Mouse (Mus musculus) heart, postnatal 0 days (tissue): ENCODE data around the gene Bag1. TPM values are rescaled to one million over a fixed set of nuclear protein-coding genes. Genes with fewer than 3 reads are reported as not detected.

Source experiments
- ATAC-seq: fragments of 200-750 bp; cut with Nextera tagmentation; 2 replicates; pipeline ENCODE4 v1.8.0; 2017; ENCODE audit warnings: low read depth, moderate number of reproducible peaks, moderate library complexity; ENCODE audit not compliant: insufficient read depth
- DNase-seq: peaks from one replicate; pipeline ENCODE4 v3.0.0-alpha.2; 2016; ENCODE audit warnings: low spot score
- H3K27ac ChIP-seq: fragments of 300-500 bp; sonication (generic); 2 replicates; pipeline ENCODE4 v1.5.1; 2014; ENCODE audit warnings: low read depth, mild to moderate bottlenecking
- H3K27me3 ChIP-seq: fragments of 300-500 bp; sonication (generic); 2 replicates; pipeline ENCODE4 v1.6.1; 2014; ENCODE audit warnings: low read length, mixed read lengths; ENCODE audit not compliant: control insufficient read depth, insufficient read depth
- H3K36me3 ChIP-seq: fragments of 300-500 bp; sonication (generic); replicated peaks from 2 replicates; pipeline ENCODE4 v1.6.1; 2014; ENCODE audit warnings: low read length, mixed read lengths; ENCODE audit not compliant: control insufficient read depth, insufficient read depth
- H3K4me1 ChIP-seq: fragments of 300-500 bp; sonication (generic); 2 replicates; pipeline ENCODE4 v1.6.1; 2014; ENCODE audit warnings: antibody characterized with exemption; ENCODE audit not compliant: control insufficient read depth, insufficient read depth
- H3K4me2 ChIP-seq: fragments of 300-500 bp; sonication (generic); 2 replicates; pipeline ENCODE4 v1.6.1; 2014; ENCODE audit warnings: low read depth, mild to moderate bottlenecking, low read length, moderate library complexity
- H3K4me3 ChIP-seq: fragments of 300-500 bp; sonication (generic); 2 replicates; pipeline ENCODE4 v1.5.1; 2014; ENCODE audit warnings: low read depth, low read length
- H3K9ac ChIP-seq: fragments of 300-500 bp; sonication (generic); replicated peaks from 2 replicates; pipeline ENCODE4 v1.6.1; 2014; ENCODE audit warnings: low read depth, low read length, mixed read lengths
- H3K9me3 ChIP-seq: fragments of 300-500 bp; sonication (generic); replicated peaks from 2 replicates; pipeline ENCODE4 v1.6.1; 2016; ENCODE audit warnings: low read length; ENCODE audit not compliant: control insufficient read depth
- CTCF ChIP-seq: IDR thresholded peaks from 2 replicates; pipeline ENCODE4 v1.5.1; 2016; ENCODE audit warnings: antibody characterized with exemption, control low read depth, low read depth
- EP300 ChIP-seq: IDR thresholded peaks from 2 replicates; pipeline ENCODE4 v1.6.1; 2016; ENCODE audit warnings: antibody characterized with exemption, low read depth
- WGBS: fragments of 180-500 bp; shearing (Covaris S2); extraction: QIAGEN DNeasy Blood & Tissue Kit; methylation state at CpG from one replicate; pipeline ENCODE4 v1.1.7; 2014; 5-methylcytosine and 5-hydroxymethylcytosine counted together
- polyA plus RNA-seq: library from polyadenylated mRNA; unstranded; fragments of >200 nt; fragmentation: Nextera tagmentation; extraction: Ambion mirVana; gene quantifications from 2 replicates; pipeline ENCODE4 v1.2.1, GENCODE M21; 2015
- total RNA-seq: library from RNA; depleted of rRNA; stranded (reverse); fragments of >200 nt; gene quantifications from 2 replicates; pipeline ENCODE4 v1.2.3, GENCODE M21; 2014; ENCODE audit warnings: low replicate concordance

Bag1 gene
- total and polyA plus RNA-seq, 2 experiments from 2014 or later: 77.3 to 213 TPM

- no peak for DNase-seq
- ATAC-seq: no peak
- WGBS: 76% methylated on average over 5 of the region's 5 CpGs
- Histone ChIP-seq H3K27me3 (no peaks in the 10 kb centered on the region), H3K4me1 (no peaks in the 10 kb centered on the region), H3K9me3 (no peaks in the 10 kb centered on the region), H3K4me3 (no peak overlapping the region), H3K4me2 (no peak overlapping the region), H3K27ac (no peak overlapping the region), H3K36me3 (peaks cover 51% of the 10 kb centered on the region), H3K9ac (no peak overlapping the region)
- TF ChIP-seq CTCF: no peak
- no peak for TF ChIP-seq EP300
Observed at GRCm38 (mm10) chr4:40933694-40934093, 14.4 kb downstream of the Bag1 start.

GRCm38 (mm10) chr4:40929046-40929445 is 19.0 kb downstream of the Bag1 start:
- TF ChIP-seq CTCF (no peak), EP300 (no peak)
- H3K4me3 ChIP-seq: no peak overlapping the region
- H3K4me1 ChIP-seq: no peaks in the 10 kb centered on the region
- no peak for DNase-seq
- H3K27ac ChIP-seq: no peak overlapping the region
- H3K4me2 ChIP-seq: no peak overlapping the region
- no peak for ATAC-seq
- H3K9me3 ChIP-seq: no peaks in the 10 kb centered on the region
- peaks cover 11% of the 10 kb centered on the region for H3K36me3 ChIP-seq
- H3K27me3 ChIP-seq: no peaks in the 10 kb centered on the region
- WGBS: 75% methylated on average over 7 of the region's 7 CpGs
- H3K9ac ChIP-seq: no peak overlapping the region

GRCm38 (mm10) chr4:40925568-40925967 is 22.5 kb downstream of the Bag1 start:
- no peak for DNase-seq
- Histone ChIP-seq H3K27ac (no peak overlapping the region), H3K4me1 (no peaks in the 10 kb centered on the region), H3K4me2 (no peak overlapping the region), H3K27me3 (no peaks in the 10 kb centered on the region), H3K9ac (no peak overlapping the region), H3K4me3 (no peak overlapping the region), H3K9me3 (no peaks in the 10 kb centered on the region), H3K36me3 (no peaks in the 10 kb centered on the region)
- WGBS: 66% methylated on average over 3 of the region's 3 CpGs
- ATAC-seq: no peak
- TF ChIP-seq EP300: no peak
- no peak for TF ChIP-seq CTCF

GRCm38 (mm10) chr4:40923087-40923651 is 24.9 kb downstream of the Bag1 start:
- 61% methylated on average over 6 of the region's 6 CpGs for WGBS
- Histone ChIP-seq H3K36me3 (no peaks in the 10 kb centered on the region), H3K4me2 (no peak overlapping the region), H3K4me3 (no peak overlapping the region), H3K27ac (no peak overlapping the region), H3K27me3 (no peaks in the 10 kb centered on the region), H3K9ac (no peak overlapping the region), H3K4me1 (peaks cover 14% of the 10 kb centered on the region; the same call in 1 of the 2 replicates), H3K9me3 (no peaks in the 10 kb centered on the region)
- no peak for TF ChIP-seq EP300
- no peak for TF ChIP-seq CTCF
- ATAC-seq: no peak
- no peak for DNase-seq

- no peak for TF ChIP-seq EP300
- TF ChIP-seq CTCF: no peak
- WGBS: 69% methylated on average over 3 of the region's 3 CpGs
- DNase-seq: no peak
- Histone ChIP-seq H3K27ac (no peak overlapping the region), H3K9ac (no peak overlapping the region), H3K27me3 (no peaks in the 10 kb centered on the region), H3K4me3 (no peak overlapping the region), H3K9me3 (no peaks in the 10 kb centered on the region), H3K4me2 (no peak overlapping the region), H3K36me3 (no peaks in the 10 kb centered on the region), H3K4me1 (peaks cover 14% of the 10 kb centered on the region; the same call in 1 of the 2 replicates)
- no peak for ATAC-seq
Observed at GRCm38 (mm10) chr4:40921288-40921687, 26.8 kb downstream of the Bag1 start.

GRCm38 (mm10) chr4:40920576-40920975 is 27.5 kb downstream of the Bag1 start:
- DNase-seq (no peak), ATAC-seq (no peak)
- Histone ChIP-seq H3K4me1 (peaks cover 14% of the 10 kb centered on the region; the same call in 1 of the 2 replicates), H3K4me3 (no peak overlapping the region), H3K36me3 (no peaks in the 10 kb centered on the region), H3K4me2 (no peak overlapping the region), H3K9ac (no peak overlapping the region), H3K27ac (0 out of 2 replicates have a peak overlapping the region, but pooled peaks have one; percentile 52), H3K9me3 (no peaks in the 10 kb centered on the region), H3K27me3 (no peaks in the 10 kb centered on the region)
- TF ChIP-seq CTCF (no peak), EP300 (no peak)
- 71% methylated on average over 2 of the region's 2 CpGs for WGBS
